Mouse (Mus musculus) common myeloid progenitor, adult 5-6 weeks (primary cell): ENCODE data around the gene Josd1. TPM values are rescaled to one million over a fixed set of nuclear protein-coding genes. Genes with fewer than 3 reads are reported as not detected.
A peak's percentile ranks its signal among the peaks of the same experiment; 100 is the strongest.
"Not testable (repeated sequence)": the region's sequence is repeated elsewhere in the genome, so short reads cannot be mapped to it uniquely, and the experiment has no call there.

Source experiments
- ATAC-seq: replicated peaks from 2 replicates; pipeline ENCODE4 v1.8.0; 2016; ENCODE audit warnings: low read depth, mild to moderate bottlenecking, moderate TSS enrichment, inconsistent platforms; ENCODE audit not compliant: poor library complexity, severe bottlenecking
- total RNA-seq: library from RNA; stranded (forward); fragments of 200-1000, 187-1606 nt; gene quantifications from 2 replicates; pipeline ENCODE4 v1.2.3, GENCODE M21; 2017

Josd1 gene
- total RNA-seq, 1 experiment from 2014 or later: 28.5 TPM

DNA sequence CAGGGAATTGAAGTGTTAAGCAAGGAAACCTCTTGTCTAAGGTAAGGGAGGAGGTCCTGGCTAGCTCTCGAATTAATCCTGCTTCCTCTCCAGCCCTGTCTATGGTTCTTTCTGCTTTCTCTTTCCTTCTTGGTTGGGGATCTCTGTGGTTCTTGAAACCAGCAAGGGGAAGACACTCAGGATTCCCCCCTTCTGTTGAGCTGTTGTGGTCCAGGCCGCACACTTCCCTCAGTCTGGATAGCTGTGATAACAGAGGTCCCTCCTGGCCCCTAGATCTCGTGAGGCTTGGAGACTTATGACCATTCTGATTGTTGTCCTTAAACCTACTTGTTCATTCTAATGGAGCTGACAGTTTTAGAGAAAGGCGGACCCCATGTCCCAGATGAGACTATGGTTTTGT lies 6.8 kb upstream of the Josd1 start:
- ATAC-seq: peak; percentile 59

DNA sequence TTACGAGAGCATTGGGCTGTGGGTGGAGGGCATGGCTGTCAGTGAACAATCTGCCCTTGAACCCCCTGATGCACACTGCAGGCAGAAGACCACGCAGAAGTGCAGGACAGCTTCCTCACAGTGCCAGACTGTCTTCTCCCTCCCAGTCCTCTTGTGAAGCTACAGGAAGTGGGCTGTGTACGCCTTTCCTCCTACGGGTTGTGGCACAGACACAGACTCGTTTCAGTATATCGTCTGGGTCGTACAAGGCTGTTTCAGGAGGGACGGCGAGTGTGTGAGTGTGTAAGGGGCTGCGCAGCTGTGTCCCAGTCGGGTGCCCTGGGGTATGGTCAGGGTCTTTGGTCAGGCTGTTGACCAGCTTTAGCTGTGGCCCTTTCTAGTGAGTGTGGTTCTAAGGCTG lies 6.0 kb upstream of the Josd1 start:
- ATAC-seq: peak; percentile 31

DNA sequence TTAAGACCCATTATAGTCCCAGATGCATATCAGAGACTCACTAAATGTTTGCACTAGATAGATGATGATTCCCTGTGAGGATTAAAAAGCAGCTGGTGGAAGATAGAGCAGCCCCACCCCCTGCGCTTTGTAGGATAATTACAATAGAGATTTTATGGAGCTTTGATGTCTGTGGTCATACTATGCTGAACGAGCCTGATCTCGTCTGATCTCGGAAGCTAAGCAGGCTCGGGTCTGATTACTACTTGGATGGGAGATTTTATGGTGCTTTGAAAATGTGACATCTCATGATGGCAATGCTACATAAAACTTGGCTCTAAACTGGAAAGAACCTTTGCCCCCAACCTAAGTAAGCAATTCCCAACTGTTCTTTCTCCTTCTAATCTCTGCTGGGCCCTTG lies 4.6 kb upstream of the Josd1 start:
- no peak for ATAC-seq

DNA sequence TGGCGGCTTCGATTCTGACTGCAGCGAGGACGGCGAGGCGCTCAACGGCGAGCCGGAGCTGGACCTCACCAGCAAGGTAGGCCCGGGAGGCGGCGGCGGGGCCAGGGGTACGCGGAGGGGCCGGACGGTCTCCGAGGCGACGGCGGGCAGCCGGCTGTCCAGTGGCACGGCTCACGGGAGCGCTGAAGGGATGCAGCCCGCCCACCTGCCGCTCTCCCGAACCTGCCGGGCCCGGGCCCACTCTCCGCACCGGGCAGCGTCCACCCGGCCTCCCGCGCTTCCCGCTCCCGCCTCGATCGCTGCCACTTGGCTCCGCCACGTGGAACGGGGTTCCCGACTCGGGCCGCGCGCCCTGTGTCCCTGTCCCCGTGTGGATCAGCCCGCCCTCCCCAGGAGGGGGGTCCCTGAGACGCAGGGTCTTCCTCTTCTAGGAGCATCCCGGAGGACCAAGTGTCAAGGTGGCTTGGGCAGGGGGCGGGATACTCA lies 3.3 kb upstream of the Josd1 start:
- ATAC-seq: no peak

DNA sequence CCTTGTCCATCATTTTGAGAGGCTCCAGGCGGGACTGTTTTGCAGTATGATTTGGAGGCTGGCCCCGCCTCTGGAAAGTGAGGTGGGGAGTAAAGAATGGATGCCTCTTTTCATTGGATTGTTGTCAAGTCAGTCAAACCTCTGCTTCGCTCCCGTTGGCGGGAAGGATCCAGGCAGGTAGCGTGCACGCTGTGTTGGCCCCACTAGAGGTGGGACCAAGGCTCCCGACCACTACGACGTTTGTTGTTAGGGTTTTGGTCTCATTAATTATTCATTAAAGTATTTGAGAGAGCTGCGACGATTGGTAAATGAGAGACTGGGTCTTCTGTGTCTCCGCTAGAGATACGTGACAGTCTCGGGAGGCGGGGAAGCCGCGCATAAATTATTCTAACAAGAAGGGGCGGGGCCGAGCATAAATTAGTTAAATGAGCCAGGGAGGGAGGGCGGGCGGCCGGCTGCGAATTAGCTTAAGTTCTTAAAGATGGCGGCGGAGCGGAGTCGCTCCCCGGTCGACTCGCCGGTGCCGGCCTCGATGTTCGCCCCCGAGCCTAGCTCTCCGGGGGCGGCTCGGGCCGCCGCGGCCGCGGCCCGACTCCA lies 2.8 kb upstream of the Josd1 start, which contains the start of gene Gtpbp1:
Gene Gtpbp1 (plus strand): TSS at position 420 of the 597 bp plus-strand sequence.
- peak; percentile 70 for ATAC-seq

DNA sequence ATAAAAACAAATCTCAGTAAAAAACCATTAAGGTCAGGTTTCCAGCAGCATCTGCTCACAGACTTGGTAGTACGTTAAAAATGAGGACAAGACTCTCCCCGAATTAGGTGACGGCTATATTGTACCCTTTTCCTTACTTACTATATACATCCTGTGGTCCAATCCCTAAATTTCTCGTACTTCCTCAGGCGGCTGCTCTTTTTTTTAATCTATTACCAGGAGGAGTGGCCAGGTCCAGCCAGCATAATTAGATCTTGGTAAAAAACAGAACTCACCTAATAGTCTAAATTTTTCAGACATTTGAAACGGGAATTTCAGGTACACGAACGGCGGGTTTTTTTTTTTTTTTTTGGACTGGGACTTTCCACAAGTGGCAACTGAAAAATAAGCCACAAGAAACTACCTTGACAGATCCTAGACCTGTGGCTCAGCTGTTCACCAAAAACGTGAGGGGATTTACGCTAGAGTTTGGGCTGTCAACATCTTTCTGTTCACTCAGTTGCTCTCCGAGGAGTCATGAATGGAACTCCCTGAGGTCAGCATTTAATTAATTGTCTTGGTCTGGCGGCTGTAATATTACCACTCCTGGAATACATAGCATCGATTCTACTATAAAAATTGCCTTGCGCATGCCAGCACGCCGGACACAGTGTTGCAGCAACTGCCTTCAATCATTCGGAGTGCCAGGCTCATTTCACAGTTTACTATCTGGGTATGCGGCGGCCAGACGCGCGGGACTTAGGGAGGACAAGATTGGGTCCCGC lies 2.1 kb upstream of the Josd1 start:
- no peak for ATAC-seq

DNA sequence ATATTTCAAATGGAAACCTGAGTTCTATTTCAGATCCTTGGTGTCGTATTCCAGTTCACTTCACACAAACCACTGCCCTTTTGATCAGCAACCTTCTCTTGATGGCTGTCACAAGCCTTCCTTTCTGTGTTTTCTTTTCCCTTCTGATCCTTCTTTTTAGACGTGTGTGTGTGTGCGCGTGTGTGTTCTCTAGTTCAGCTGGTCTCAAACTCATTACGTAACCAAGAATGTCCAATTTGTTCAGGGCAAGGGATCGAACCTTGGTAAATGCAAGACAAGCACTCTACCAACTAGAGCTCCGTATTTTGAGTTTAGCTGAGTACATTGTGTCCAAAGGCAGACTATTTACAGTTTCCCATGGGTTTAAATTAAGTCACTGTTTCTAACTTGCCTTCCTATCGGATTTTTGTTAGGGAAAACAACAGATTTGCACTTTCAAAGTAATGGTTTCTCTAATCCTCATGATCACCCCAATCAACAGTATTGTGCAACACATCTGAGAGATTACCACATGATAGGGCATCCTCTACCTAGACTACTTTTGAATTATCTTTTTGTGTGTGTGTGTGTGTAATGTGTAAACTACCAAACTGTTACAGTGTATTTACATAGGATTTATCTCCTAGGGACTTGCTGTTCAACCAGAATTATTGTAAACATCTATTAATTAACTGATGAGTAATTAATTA lies 693 bp upstream of the Josd1 start:
- ATAC-seq: no peak

DNA sequence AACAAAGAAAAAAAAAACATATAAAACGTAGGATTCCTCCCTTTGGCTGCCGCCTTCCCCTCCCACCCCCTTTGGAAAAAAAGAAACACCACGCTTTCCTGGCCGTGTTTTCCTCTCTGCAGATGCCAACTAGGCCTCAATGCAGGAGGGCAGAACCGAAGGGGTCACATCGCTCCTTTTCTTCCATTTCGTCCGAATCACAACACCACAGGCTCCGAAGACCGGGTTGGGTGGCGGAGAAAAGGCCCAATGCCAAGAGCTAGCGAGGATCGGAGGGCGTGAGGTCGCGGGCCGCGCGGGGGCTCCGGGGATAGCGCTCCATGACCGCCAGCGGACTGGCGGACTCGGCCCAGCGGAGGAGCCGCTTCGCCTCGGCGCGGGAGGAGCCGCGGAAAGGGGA lies 544 bp downstream of the Josd1 start:
- ATAC-seq: no peak

DNA sequence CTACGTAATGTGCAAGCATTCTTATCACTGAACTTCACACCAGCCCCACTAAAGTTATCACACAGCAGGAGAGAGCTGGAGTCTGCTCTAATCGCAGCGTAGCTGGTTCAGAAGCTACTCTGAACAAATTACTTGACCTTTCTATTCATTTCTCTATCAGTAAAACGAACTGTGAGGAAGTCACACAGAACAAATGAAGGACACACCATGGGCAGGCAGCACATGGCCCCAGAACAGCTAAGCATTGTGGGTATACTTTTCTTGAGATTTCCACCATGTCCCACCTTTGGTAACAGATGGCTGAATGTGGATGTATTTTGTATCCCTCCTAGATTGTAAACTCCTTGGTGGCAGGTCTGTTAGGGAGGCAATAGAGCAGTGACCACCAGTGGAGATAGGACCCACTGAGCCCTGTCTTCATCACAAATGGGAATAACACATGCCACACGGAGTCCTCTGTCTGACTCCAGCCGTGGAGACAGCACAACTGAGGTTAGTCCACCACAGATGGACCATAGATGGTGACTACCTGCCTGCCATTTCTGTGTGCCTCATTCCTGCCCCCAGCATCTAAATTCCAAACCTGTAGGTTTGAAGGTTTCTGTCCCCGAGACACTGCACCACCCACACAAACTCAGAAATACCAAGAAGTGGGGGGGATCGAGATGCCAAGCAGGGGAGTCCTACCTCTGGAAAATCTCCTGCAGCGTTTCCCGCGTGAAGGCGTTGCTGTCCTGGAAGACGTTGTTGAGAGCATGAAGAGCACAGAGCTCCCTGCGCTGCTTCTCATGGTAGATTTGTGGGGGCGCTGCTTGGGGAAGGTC lies 1.5 kb downstream of the Josd1 start:
- no peak for ATAC-seq

DNA sequence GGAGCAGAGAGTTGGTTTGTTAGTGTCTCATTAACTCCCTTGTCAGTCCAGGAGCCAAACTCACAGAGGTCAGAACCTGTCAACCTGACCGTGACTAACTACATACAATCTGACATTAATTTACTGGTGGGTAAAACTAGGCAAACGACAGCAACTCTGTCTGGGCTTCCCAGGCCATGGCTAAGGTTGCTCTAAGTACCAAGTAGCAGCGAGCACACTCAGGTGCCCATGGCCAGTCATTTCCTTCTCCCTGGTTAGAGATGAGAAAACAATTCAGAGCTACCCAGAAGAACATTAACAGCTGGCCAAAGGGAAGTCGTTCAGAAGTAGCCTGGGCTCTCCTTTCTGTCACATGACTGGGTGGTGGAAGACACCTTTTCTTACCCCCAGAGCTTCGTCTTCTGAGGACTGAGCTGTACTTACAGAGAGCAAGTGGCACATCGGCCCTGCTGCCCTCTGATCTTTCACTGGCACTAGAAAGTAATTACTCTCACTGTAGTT lies 2.5 kb downstream of the Josd1 start:
- no peak for ATAC-seq

DNA sequence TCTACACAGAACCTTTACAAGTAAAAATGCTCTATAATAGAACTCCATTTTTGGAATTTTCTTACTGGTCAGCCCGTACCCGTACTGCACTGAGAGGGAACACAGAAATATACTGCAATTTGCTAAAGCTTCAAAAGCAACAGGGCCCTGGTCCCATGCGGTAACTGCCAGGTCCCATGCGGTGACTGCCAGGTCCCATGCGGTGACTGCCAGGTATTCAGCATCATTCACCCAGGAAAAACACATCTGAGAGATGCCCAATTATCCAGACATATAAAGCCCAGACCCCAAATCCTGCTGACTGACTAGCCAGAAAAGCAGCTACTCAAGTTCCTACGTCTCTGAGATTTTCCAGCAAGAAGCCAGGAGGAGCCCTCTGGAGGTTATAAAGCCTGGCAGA lies 3.1 kb downstream of the Josd1 start:
- ATAC-seq: no peak

DNA sequence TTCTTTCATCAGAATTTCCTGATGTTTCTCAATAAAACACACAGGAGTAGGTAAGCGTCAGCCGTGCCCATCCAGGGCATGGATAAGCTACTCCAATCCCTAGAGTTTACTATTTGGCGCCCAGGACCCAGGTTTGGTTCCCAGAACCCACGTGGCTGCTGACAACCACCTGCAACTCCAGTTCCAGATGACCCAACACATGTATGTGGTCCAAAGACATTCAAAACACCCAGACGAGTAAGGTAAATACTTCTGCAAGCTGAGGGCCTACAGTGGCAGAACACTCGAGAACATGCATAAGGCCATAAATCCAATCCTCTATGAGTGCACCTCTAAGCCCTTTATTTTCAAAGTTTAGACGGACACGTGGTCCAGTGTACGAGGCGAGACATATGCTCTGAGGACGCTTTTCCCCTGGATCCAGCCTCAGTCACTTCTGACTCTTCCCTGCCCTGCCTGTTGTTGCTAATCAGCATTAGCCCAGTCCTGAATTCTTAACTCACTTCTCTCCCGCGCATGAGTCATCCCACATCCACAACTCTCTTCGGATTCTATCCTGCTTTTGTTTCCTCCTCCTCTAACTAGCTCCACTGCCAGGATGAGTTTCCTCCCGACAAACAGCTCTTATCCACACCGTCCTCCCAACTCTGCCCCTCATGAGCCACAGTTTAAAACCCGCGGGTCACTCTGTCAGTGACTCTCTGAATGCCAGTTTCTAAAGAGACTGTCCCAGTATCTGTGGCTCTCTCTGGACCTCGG lies 3.8 kb downstream of the Josd1 start:
- ATAC-seq: no peak

DNA sequence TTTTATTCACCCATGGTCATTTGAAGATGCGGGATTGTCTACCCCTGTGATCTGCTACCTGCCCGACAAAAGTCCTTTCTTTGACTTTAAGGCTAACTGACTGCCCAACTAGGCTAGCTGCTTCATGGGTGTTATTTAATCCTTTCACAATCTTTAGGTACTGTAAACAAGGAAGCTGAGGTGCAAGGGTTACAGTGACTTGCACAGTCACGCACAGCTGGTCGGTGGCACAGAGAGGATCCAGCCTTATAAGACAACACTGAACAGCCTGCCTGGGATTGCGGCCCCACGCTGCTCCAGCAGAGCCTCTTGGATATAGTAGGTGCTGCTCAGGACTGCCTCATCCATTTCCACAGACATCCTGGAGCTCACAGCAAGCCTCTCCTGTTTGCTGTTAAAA lies 4.6 kb downstream of the Josd1 start:
- no peak for ATAC-seq

DNA sequence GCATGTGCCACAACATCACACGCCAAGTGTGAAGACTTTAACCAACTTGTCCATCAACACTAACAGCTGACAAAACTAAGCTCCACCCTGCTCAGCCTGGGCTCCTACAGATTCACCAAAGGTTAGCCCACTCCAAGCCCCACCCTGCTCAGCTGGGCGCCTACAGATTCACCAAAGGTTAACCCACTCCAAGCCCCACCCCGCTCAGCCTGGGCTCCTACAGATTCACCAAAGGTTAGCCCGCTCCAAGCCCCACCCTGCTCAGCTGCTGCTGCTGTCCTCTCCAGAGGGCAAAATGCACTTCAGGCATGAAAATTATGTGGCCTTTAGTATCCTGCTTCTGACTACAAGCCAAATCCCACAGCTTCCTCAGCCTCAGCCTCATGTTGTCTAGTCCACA lies 5.7 kb downstream of the Josd1 start:
- no peak for ATAC-seq

DNA sequence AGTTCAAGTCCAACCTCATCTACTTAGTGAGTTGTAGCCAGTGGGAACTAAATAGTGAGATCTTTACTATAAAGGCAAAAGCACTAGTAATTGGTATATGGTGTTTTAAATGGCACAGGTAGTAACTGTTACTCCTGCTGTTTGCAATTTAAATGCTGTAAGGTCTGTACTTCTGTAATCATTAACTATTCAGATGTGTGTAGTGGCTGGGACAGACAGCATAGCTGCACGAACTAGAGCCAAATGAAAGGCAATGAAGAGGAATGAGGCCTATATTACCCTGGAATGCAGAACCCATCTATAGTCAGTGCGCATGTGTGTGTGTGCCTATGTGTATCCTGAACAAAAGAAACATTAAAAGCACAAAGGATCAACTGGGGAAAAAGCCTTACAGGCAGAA lies 9.8 kb downstream of the Josd1 start:
- no peak for ATAC-seq

DNA sequence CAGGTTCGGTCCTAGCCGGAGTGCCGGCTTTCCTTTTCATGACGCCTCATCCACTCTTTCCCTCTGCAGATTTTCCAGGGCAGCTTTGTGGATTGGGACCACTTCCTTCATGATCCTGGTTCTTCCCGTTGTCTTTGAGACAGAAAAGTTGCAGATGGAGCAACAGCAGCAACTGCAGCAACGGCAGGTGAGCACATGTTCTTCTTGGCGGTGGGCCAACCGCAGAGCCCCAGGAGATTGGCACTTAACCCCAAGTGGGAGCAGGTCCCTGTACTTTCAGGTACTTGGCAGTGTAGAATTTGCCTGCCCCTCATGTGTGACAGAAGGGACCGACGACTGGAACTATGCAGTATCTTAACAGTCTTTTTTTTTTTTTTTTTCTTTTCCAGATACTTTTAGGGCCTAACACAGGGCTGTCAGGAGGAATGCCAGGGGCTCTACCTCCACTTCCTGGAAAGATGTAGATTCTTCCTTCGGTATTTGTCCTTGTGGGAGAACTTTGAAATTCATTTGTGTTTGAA lies 15.8 kb downstream of the Josd1 start:
- not testable (repeated sequence) for ATAC-seq

DNA sequence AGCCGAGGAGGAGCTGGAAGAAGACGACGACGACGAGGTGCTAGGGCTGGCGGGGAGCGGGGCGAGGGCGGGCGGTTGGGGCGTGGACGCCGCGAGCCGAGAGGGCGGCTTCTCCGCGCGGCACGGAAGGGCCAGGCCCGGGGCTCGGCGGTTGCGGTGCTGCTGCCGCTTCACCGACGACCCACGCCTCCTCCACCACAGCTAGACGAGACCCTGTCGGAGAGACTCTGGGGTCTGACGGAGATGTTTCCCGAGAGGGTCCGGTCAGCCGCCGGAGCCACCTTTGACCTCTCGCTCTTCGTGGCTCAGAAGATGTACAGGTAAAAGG lies 16.8 kb downstream of the Josd1 start:
- no peak for ATAC-seq

DNA sequence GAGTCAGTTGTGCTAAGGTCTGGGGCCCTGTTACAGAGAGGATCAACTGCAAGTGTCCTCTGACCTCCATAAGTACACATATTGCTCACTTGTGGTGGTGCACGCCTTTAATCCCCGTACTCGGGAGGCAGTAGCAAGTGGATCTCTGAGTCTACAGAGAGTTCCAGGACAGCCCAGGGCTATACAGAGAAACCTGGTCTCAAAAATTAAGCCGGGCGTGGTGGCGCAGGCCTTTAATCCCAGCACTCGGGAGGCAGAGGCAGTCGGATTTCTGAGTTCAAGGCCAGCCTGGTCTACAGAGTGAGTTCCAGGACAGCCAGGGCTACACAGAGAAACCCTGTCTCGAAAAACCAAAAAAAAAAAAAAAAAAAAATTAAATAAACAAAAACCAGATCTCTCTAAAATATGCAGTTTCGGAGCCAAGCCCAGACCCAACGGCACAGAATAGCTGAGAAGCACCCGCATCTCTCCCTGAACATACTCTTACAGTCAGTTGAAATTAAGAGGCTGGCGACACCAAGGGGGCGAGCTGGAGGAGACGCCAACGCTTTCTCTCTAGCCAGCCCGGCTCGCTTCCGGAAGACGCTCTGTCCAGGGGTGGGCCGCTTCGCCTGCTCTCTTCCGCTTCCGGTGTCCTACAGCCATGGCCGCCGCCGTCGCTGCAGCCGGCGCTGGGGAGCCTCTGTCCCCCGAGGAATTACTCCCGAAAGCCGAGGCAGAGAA lies 17.3 kb downstream of the Josd1 start, which contains the start of gene Tomm22:
Gene Tomm22 (plus strand): TSS at position 613 of the 723 bp plus-strand sequence.
- peak; percentile 98 for ATAC-seq

DNA sequence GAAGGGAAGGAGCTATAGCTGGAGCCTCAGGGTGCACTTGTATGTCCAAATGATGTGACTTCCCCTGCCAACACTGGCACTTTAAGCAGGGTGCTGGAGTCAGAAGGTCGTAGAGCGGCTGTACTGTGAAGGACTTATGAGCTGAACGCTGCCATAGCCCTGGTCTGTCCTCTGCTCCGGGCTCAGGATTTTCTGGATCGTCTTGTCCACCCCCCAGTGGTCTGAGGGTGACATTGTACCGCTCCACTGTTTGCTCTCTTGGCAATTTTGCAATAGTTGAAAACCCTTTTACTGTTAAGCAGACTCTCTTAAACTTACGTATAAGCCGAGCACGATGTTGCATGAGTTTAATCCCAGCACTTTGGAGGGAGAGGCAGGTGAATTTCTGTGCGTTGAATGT lies 18.5 kb downstream of the Josd1 start:
- no peak for ATAC-seq
